Mouse (Mus musculus): ENCODE data around the gene Bean1. TPM values are rescaled to one million over a fixed set of nuclear protein-coding genes. Genes with fewer than 3 reads are reported as not detected.

Gene Bean1
- 0.45 and 0.66 TPM in 2 replicates for polyA plus RNA-seq (2012; rRNA removed)

GRCm38 (mm10) chr8:104170118-104171049, at the start of gene Bean1:
Bean1 (plus strand) TSS chr8:104170442.
- 3% methylated on average over 84 of the region's 87 CpGs for WGBS
- peak; percentile 6 for DNase-seq
- Histone ChIP-seq H3K4me1 (ENCODE audit: control insufficient read depth, insufficient read depth, low read length) (no peaks in the 10 kb centered on the region), H3K27me3 (replicated peaks; ENCODE audit: control insufficient read depth, insufficient read depth, low read length) (peaks cover 4% of the 10 kb centered on the region; the same call in 1 of the 2 replicates), H3K4me3 (ENCODE audit: insufficient read depth, low read depth, low read length) (peak within 1 kb of the TSS; percentile 47), H3K27ac (ENCODE audit: insufficient read depth, low read depth, low read length) (no peak within 1 kb of the TSS), H3K36me3 (ENCODE audit: control insufficient read depth, insufficient read depth, low read length) (no peaks in the 10 kb centered on the region)
- no peak for TF ChIP-seq POLR2A (IDR thresholded peaks at IDR 0.05; ENCODE audit: low read depth, low read length)
- TF ChIP-seq CTCF (conservative IDR thresholded peaks at IDR 0.05; ENCODE audit: insufficient read depth, insufficient read length, low read depth, low read length), result no peak

GRCm38 (mm10) chr8:104121640-104122416, 48.4 kb upstream of the Bean1 start:
- H3K27ac ChIP-seq (ENCODE audit: insufficient read depth, low read depth, low read length), result peak overlapping the region; percentile 30; the same call in 1 of the 2 replicates
- WGBS, result 61% methylated on average over 12 of the region's 12 CpGs
- H3K4me3 ChIP-seq (ENCODE audit: insufficient read depth, low read depth, low read length), result no peak overlapping the region
- DNase-seq, result peak; percentile 66
- no peaks in the 10 kb centered on the region for H3K4me1 ChIP-seq (ENCODE audit: control insufficient read depth, insufficient read depth, low read length)
- TF ChIP-seq CTCF (conservative IDR thresholded peaks at IDR 0.05; ENCODE audit: insufficient read depth, insufficient read length, low read depth, low read length) (no peak), POLR2A (IDR thresholded peaks at IDR 0.05; ENCODE audit: low read depth, low read length) (no peak)
- H3K27me3 ChIP-seq (replicated peaks; ENCODE audit: control insufficient read depth, insufficient read depth, low read length), result no peaks in the 10 kb centered on the region
- H3K36me3 ChIP-seq (ENCODE audit: control insufficient read depth, insufficient read depth, low read length), result no peaks in the 10 kb centered on the region

- Histone ChIP-seq H3K27ac (ENCODE audit: insufficient read depth, low read depth, low read length) (no peak overlapping the region), H3K4me1 (ENCODE audit: control insufficient read depth, insufficient read depth, low read length) (no peaks in the 10 kb centered on the region), H3K27me3 (replicated peaks; ENCODE audit: control insufficient read depth, insufficient read depth, low read length) (no peaks in the 10 kb centered on the region), H3K4me3 (ENCODE audit: insufficient read depth, low read depth, low read length) (no peak overlapping the region), H3K36me3 (ENCODE audit: control insufficient read depth, insufficient read depth, low read length) (no peaks in the 10 kb centered on the region)
- DNase-seq, result no peak
- no peak for TF ChIP-seq CTCF (conservative IDR thresholded peaks at IDR 0.05; ENCODE audit: insufficient read depth, insufficient read length, low read depth, low read length)
- no peak for TF ChIP-seq POLR2A (IDR thresholded peaks at IDR 0.05; ENCODE audit: low read depth, low read length)
- WGBS, result 63% methylated on average over 2 of the region's 2 CpGs
Observed at GRCm38 (mm10) chr8:104123080-104123657, 47.1 kb upstream of the Bean1 start.

GRCm38 (mm10) chr8:104124534-104124933, 45.7 kb upstream of the Bean1 start:
- Histone ChIP-seq H3K4me3 (ENCODE audit: insufficient read depth, low read depth, low read length) (no peak overlapping the region), H3K27me3 (replicated peaks; ENCODE audit: control insufficient read depth, insufficient read depth, low read length) (no peaks in the 10 kb centered on the region), H3K4me1 (ENCODE audit: control insufficient read depth, insufficient read depth, low read length) (no peaks in the 10 kb centered on the region), H3K27ac (ENCODE audit: insufficient read depth, low read depth, low read length) (no peak overlapping the region), H3K36me3 (ENCODE audit: control insufficient read depth, insufficient read depth, low read length) (no peaks in the 10 kb centered on the region)
- no peak for TF ChIP-seq POLR2A (IDR thresholded peaks at IDR 0.05; ENCODE audit: low read depth, low read length)
- TF ChIP-seq CTCF (conservative IDR thresholded peaks at IDR 0.05; ENCODE audit: insufficient read depth, insufficient read length, low read depth, low read length), result no peak
- no peak for DNase-seq
- 70% methylated on average over 5 of the region's 5 CpGs for WGBS

GRCm38 (mm10) chr8:104127160-104127883, 42.9 kb upstream of the Bean1 start:
- Histone ChIP-seq H3K27me3 (replicated peaks; ENCODE audit: control insufficient read depth, insufficient read depth, low read length) (no peaks in the 10 kb centered on the region), H3K4me3 (ENCODE audit: insufficient read depth, low read depth, low read length) (no peak overlapping the region), H3K36me3 (ENCODE audit: control insufficient read depth, insufficient read depth, low read length) (no peaks in the 10 kb centered on the region), H3K4me1 (ENCODE audit: control insufficient read depth, insufficient read depth, low read length) (no peaks in the 10 kb centered on the region), H3K27ac (ENCODE audit: insufficient read depth, low read depth, low read length) (no peak overlapping the region)
- no peak for TF ChIP-seq CTCF (conservative IDR thresholded peaks at IDR 0.05; ENCODE audit: insufficient read depth, insufficient read length, low read depth, low read length)
- no peak for TF ChIP-seq POLR2A (IDR thresholded peaks at IDR 0.05; ENCODE audit: low read depth, low read length)
- DNase-seq, result no peak
- 69% methylated on average over 4 of the region's 4 CpGs for WGBS

GRCm38 (mm10) chr8:104130916-104131315, 39.3 kb upstream of the Bean1 start:
- Histone ChIP-seq H3K36me3 (ENCODE audit: control insufficient read depth, insufficient read depth, low read length) (no peaks in the 10 kb centered on the region), H3K4me1 (ENCODE audit: control insufficient read depth, insufficient read depth, low read length) (no peaks in the 10 kb centered on the region), H3K27ac (ENCODE audit: insufficient read depth, low read depth, low read length) (no peak overlapping the region), H3K27me3 (replicated peaks; ENCODE audit: control insufficient read depth, insufficient read depth, low read length) (no peaks in the 10 kb centered on the region), H3K4me3 (ENCODE audit: insufficient read depth, low read depth, low read length) (no peak overlapping the region)
- DNase-seq, result no peak
- WGBS, result 94% methylated on average over 9 of the region's 9 CpGs
- no peak for TF ChIP-seq CTCF (conservative IDR thresholded peaks at IDR 0.05; ENCODE audit: insufficient read depth, insufficient read length, low read depth, low read length)
- no peak for TF ChIP-seq POLR2A (IDR thresholded peaks at IDR 0.05; ENCODE audit: low read depth, low read length)

Data from kidney, adult 2 months (tissue).